Mouse (Mus musculus) kidney, embryonic 14.5 days (tissue): ENCODE measurements around the gene Steap3. TPM values are rescaled to one million over a fixed set of nuclear protein-coding genes. Genes with fewer than 3 reads are reported as not detected.

Source experiments
- ATAC-seq: fragments of 200-750 bp; cut with Nextera tagmentation; 2 replicates; pipeline ENCODE4 v1.8.0; 2017; ENCODE audit warnings: moderate number of reproducible peaks, mild to moderate bottlenecking, moderate TSS enrichment, moderate library complexity; ENCODE audit not compliant: low FRiP score, low TSS enrichment
- H3K27ac ChIP-seq: fragments of 300-500 bp; sonication (generic); 2 replicates; pipeline ENCODE4 v1.5.1; 2014; ENCODE audit warnings: low read depth, mild to moderate bottlenecking, low read length, moderate library complexity, mixed read lengths
- H3K27me3 ChIP-seq: fragments of 300-500 bp; sonication (generic); 2 replicates; pipeline ENCODE4 v1.6.1; 2014; ENCODE audit warnings: mild to moderate bottlenecking, low read length; ENCODE audit not compliant: control insufficient read depth, insufficient read depth
- H3K36me3 ChIP-seq: fragments of 300-500 bp; sonication (generic); 2 replicates; pipeline ENCODE4 v1.6.1; 2014; ENCODE audit warnings: low read length, mixed read lengths; ENCODE audit not compliant: control insufficient read depth, insufficient read depth
- H3K4me1 ChIP-seq: fragments of 300-500 bp; sonication (generic); 2 replicates; pipeline ENCODE4 v1.6.1; 2014; ENCODE audit warnings: low read length, mixed read lengths; ENCODE audit not compliant: control insufficient read depth, insufficient read depth
- H3K4me2 ChIP-seq: fragments of 300-500 bp; sonication (generic); replicated peaks from 2 replicates; pipeline ENCODE4 v1.6.1; 2014; ENCODE audit warnings: low read depth, mild to moderate bottlenecking, low read length
- H3K4me3 ChIP-seq: fragments of 300-500 bp; sonication (generic); 2 replicates; pipeline ENCODE4 v1.5.1; 2014; ENCODE audit warnings: mild to moderate bottlenecking, low read length
- H3K9ac ChIP-seq: fragments of 300-500 bp; sonication (generic); 2 replicates; pipeline ENCODE4 v1.6.1; 2014; ENCODE audit warnings: low read depth, mild to moderate bottlenecking, low read length, moderate library complexity
- H3K9me3 ChIP-seq: fragments of 300-500 bp; sonication (generic); 2 replicates; pipeline ENCODE4 v1.6.1; 2016; ENCODE audit warnings: low read length; ENCODE audit not compliant: control insufficient read depth
- WGBS: fragments of 180-500 bp; shearing (Covaris S2); extraction: QIAGEN DNeasy Blood & Tissue Kit; methylation state at CpG from one replicate; pipeline ENCODE4 v1.1.7; 2014; 5-methylcytosine and 5-hydroxymethylcytosine counted together
- polyA plus RNA-seq: library from polyadenylated mRNA; unstranded; fragments of >200 nt; fragmentation: Nextera tagmentation; extraction: Ambion mirVana; gene quantifications from 2 replicates; pipeline ENCODE4 v1.2.1, GENCODE M21; 2014

The Steap3 gene
- polyA plus RNA-seq, 1 experiment from 2014 or later, result 2.2 TPM

DNA sequence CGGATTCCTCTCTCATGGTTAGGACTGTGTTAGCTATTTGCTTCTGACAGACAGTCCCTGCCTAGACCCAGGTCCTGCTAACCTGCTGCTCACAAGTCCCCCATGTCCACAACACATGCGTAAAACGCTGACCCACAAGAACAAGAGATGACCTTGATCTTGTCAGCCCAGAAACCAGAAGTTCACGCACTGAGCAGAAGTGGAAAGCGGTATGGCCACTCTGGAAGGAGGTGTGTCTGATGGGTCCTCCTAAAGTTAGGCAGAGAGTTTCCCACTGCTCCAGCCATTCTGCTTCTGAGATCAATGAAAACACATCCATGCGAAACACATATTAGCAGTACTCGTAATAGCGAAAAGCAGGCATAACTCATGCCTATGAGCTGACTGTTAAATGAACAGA is 25.6 kb downstream of the Steap3 start:
- Histone ChIP-seq H3K9ac (no peak overlapping the region), H3K4me2 (no peak overlapping the region), H3K4me3 (no peak overlapping the region), H3K36me3 (no peaks in the 10 kb centered on the region), H3K27me3 (no peaks in the 10 kb centered on the region), H3K27ac (no peak overlapping the region), H3K4me1 (no peaks in the 10 kb centered on the region), H3K9me3 (no peaks in the 10 kb centered on the region)
- no peak for ATAC-seq
- WGBS, result 91% methylated on average over 8 of the region's 8 CpGs

DNA sequence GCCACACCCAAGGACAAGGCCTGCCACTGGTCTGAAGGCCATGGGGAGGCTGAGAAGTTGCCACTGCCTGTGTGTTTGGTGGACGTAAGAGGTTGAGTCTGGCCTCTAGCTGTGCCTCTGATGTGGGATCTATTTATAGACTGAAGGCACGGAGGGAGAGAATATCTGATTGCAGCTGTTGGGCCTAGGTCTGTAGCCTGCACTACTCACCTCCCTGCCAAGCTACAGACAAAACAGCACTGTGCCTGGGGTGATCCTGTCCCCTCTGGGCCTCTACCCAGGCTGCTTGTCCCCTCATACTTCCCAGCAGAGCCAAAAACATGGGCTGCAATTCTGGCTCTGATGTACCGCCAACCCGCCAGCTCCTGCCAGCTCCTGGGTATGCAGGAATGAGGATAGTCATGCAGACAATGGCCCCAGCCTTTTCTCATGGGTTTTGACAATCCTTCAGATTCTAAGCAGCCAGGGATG is 26.8 kb downstream of the Steap3 start:
- 61% methylated on average over 4 of the region's 4 CpGs for WGBS
- H3K4me1 ChIP-seq, result no peaks in the 10 kb centered on the region
- ATAC-seq, result no peak

DNA sequence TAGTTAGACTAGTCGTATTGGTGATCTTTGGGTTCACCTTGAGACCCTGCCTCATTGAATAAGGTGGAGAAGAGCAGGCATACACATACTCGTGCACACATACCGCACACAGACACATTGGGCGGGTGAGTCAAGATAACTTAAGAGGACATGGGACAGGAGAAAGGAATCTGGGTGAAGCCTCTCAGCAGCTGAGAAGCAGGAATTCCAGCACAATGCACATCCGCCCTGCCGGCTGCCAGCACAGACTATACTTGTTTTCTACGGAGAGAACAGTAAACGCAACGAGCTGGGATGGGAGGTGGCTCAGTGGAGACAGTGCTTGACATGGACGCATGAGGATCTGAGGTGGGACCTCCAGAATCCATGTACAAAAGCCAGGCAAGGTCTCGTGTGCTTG is 27.9 kb downstream of the Steap3 start:
- no peak overlapping the region for H3K4me3 ChIP-seq
- H3K4me2 ChIP-seq, result no peak overlapping the region
- no peaks in the 10 kb centered on the region for H3K27me3 ChIP-seq
- H3K27ac ChIP-seq, result no peak overlapping the region
- H3K4me1 ChIP-seq, result no peaks in the 10 kb centered on the region
- no peaks in the 10 kb centered on the region for H3K36me3 ChIP-seq
- no peak overlapping the region for H3K9ac ChIP-seq
- 84% methylated on average over 11 of the region's 11 CpGs for WGBS
- ATAC-seq, result no peak
- H3K9me3 ChIP-seq, result no peaks in the 10 kb centered on the region

More for the DNA sequence above, 26.8 kb downstream of the Steap3 start:
- no peaks in the 10 kb centered on the region for H3K27me3 ChIP-seq
- no peak overlapping the region for H3K4me2 ChIP-seq
- H3K9ac ChIP-seq, result no peak overlapping the region
- no peak overlapping the region for H3K27ac ChIP-seq
- H3K4me3 ChIP-seq, result no peak overlapping the region
- no peaks in the 10 kb centered on the region for H3K9me3 ChIP-seq
- H3K36me3 ChIP-seq, result no peaks in the 10 kb centered on the region

DNA sequence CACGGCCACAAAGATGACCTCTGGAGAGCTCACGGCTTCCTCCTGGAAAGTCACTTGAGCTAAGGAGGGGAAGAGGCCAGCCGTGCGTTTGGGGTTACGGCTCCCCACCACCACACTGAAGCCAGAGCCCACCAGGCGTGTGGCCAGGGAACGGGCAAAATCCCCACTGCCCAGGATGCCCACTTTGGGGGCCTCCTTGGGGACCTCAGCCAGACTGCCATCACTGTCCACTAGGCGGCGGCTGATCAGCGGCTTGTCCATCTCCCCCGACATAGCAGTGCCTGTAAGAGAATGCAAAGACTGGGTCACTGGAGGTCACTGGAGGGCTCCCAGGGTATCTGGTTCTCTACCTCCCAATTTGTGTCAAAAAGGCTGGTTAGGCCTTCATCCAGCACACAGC is 28.5 kb downstream of the Steap3 start:
- no peaks in the 10 kb centered on the region for H3K9me3 ChIP-seq
- no peak overlapping the region for H3K27ac ChIP-seq
- H3K9ac ChIP-seq, result no peak overlapping the region
- H3K27me3 ChIP-seq, result no peaks in the 10 kb centered on the region
- no peak overlapping the region for H3K4me2 ChIP-seq
- no peaks in the 10 kb centered on the region for H3K36me3 ChIP-seq
- H3K4me1 ChIP-seq, result no peaks in the 10 kb centered on the region
- ATAC-seq, result no peak
- 75% methylated on average over 11 of the region's 11 CpGs for WGBS
- H3K4me3 ChIP-seq, result no peak overlapping the region

DNA sequence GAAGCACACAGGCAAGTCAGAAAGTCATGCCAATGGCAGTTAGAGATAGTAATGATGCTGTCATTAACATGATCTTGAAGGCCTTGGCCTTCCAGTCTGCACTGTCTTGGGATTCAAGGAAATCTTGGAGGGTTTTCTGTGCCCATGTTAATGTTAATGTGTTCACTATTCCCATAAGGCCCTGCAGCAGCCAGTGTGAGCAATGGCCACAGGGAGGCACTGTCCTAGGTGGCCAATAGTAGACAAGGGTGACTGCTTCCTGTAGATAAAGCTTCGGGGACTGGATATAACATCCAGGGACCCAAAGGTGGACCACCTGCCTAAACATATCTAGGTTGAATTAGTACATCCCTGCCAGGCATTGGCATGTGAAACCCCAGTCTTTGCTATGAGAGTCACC is 35.4 kb downstream of the Steap3 start:
- Histone ChIP-seq H3K4me3 (no peak overlapping the region), H3K4me2 (no peak overlapping the region), H3K36me3 (no peaks in the 10 kb centered on the region), H3K27me3 (no peaks in the 10 kb centered on the region; the same call in 1 of the 2 replicates), H3K9me3 (no peaks in the 10 kb centered on the region), H3K9ac (no peak overlapping the region), H3K4me1 (no peaks in the 10 kb centered on the region), H3K27ac (no peak overlapping the region)
- ATAC-seq, result no peak
- 94% methylated on average over 1 of the region's 1 CpGs for WGBS

DNA sequence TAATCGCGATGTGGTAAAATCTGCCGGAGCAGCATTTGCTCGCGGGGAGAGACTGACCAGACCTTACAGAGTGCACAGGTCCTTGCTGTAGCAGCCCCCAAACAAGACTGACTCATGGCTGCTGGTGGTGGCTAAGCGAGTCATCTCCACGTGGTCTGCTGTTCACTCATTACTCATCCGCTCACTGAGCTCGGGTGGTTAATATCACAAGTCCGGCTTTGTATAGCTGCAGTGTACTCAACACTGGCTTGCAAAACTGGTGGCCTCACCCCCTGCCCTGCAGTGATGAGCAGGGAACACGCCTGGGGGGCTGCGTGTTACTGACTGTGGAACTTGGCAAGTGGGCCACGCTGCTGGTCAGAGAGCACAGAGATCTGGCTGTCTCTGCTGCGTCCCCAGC is 36.1 kb downstream of the Steap3 start:
- Histone ChIP-seq H3K9me3 (no peaks in the 10 kb centered on the region), H3K27me3 (no peaks in the 10 kb centered on the region; the same call in 1 of the 2 replicates), H3K27ac (no peak overlapping the region), H3K36me3 (no peaks in the 10 kb centered on the region), H3K4me2 (no peak overlapping the region), H3K4me1 (no peaks in the 10 kb centered on the region), H3K4me3 (no peak overlapping the region), H3K9ac (no peak overlapping the region)
- no peak for ATAC-seq
- 87% methylated on average over 14 of the region's 14 CpGs for WGBS

DNA sequence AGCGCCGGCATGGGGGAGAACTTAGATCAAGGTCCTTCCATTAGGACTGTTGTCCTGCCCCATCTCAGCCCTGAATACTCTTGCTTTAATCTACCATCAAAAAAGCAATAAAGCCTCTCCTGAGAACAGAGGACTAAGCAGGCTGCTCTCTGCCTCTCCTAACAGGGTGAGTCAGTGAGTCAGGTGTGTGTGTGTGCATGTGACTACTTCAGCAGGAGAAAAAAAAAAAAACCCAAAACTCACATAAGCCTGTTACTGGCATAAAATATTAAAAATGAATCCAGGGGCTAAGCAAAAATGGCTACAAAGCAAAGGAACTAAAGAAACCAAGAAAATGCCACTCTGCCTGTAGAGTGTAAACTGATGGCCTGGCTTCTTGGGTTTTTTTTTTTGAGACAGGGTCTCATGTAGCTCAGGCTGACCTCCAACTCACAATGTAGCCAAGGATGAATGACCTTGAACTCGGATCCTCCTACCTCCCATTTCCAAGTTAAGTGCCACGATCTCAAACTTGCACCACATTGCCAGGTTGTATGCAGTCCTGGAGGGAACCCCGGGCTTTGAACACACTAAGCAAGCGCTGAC is 36.8 kb downstream of the Steap3 start:
- Histone ChIP-seq H3K4me2 (no peak overlapping the region), H3K27ac (no peak overlapping the region), H3K4me3 (no peak overlapping the region), H3K36me3 (no peaks in the 10 kb centered on the region), H3K4me1 (no peaks in the 10 kb centered on the region), H3K27me3 (no peaks in the 10 kb centered on the region; the same call in 1 of the 2 replicates), H3K9ac (no peak overlapping the region), H3K9me3 (no peaks in the 10 kb centered on the region)
- WGBS, result 82% methylated on average over 6 of the region's 6 CpGs
- no peak for ATAC-seq

DNA sequence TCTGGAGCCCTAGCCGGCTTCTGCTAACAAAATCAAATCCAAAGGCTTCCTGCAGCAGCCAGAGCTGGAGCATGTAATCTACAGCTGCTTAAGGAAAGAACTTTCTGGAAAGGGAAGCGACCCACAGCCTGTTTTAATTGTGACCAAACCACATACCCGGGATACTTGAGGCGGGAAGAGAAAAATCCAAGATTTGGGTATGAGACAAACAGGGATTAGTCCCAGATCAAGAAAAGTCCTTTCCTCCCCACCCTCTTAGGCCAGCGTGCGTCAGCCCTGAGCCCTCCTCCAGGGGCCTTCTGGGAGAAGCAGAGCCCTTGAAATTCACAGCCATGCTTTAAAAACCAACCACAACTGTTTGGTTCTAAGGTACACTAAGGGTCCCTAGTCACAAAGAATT is 40.3 kb downstream of the Steap3 start:
- 81% methylated on average over 6 of the region's 6 CpGs for WGBS
- no peak overlapping the region for H3K4me2 ChIP-seq
- no peak for ATAC-seq
- H3K4me1 ChIP-seq, result no peaks in the 10 kb centered on the region
- no peaks in the 10 kb centered on the region; the same call in 1 of the 2 replicates for H3K27me3 ChIP-seq
- no peak overlapping the region for H3K27ac ChIP-seq
- H3K9ac ChIP-seq, result no peak overlapping the region
- H3K36me3 ChIP-seq, result no peaks in the 10 kb centered on the region
- no peak overlapping the region for H3K4me3 ChIP-seq
- H3K9me3 ChIP-seq, result no peaks in the 10 kb centered on the region

DNA sequence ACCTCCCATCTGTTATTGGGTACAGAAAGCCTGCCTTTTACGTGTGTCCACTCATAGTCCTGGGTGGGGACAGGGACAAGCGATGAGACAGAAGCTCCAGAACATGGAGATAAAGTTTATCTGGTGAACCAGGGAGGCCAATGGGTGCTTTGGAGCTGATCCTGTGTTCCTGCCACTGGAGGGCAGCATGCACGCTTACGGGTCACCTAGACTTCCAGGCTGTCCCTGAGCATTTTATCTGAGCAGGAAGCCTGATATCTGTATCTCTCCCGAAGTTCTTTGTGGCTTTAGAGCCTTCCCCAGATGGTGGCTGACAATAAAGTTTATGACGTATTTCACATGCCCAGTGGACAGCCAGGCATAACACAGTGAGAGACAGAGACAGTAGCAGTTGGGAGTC is 41.2 kb downstream of the Steap3 start:
- no peak overlapping the region for H3K4me3 ChIP-seq
- no peak overlapping the region for H3K9ac ChIP-seq
- H3K27ac ChIP-seq, result no peak overlapping the region
- H3K4me2 ChIP-seq, result no peak overlapping the region
- no peaks in the 10 kb centered on the region; the same call in 1 of the 2 replicates for H3K27me3 ChIP-seq
- H3K9me3 ChIP-seq, result no peaks in the 10 kb centered on the region
- 33% methylated on average over 6 of the region's 6 CpGs for WGBS
- peak; percentile 47; the same call in 1 of the 2 replicates for ATAC-seq
- H3K36me3 ChIP-seq, result no peaks in the 10 kb centered on the region
- H3K4me1 ChIP-seq, result no peaks in the 10 kb centered on the region
